Mouse (Mus musculus) myocyte (in vitro differentiated cells): ENCODE measurements around the gene Dhrs4.

Source experiments
- E2F4 ChIP-seq: IDR thresholded peaks from one replicate; pipeline ENCODE4 v1.6.1; 2011; ENCODE audit warnings: mild to moderate bottlenecking, control low read depth, moderate library complexity; ENCODE audit not compliant: insufficient read depth
- MAX ChIP-seq: IDR thresholded peaks from one replicate; pipeline ENCODE4 v1.6.1; 2011; ENCODE audit warnings: low read depth, mild to moderate bottlenecking, control low read depth

DNA sequence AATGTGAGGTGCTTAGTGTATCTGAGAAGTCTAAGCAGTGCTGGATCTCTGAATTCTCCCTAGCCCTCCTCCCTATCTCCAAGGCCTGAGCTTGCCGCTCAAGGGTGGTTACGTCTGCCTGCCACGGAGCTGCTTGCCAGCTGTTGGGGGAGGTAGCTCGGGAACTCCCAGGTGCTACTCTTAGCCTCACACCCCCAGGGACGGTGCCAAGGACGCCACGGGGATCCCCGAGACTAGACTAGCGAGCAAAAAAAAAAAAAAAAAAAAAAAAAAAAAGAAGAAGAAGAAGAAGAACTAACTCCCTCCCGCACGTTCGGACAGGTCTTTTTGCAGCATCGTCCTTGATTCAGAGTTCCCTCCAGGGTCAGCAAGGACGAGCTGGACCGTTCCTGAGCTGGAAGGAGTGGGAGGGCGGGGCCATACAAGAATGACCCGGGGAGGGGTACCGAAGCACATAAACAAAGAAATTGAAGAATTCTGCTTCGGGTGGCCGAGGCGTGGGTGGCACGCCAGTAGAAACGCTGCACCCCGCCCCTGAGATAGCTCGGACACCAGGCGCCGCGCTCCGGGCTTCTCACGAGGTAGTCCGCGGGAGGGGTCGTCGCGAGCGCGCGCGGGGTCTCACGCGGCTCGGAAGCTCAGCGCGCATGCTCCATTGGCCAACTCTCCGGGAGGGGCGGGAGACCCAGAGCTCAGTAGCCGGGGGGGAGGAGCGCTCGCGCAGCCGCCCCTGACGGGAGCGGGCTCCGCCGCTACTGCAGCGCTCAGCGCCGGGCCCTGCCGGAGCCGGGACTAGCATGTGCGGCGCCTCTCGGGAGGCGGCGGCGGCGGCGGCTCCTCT, 12.0 kb downstream of the Dhrs4 start, which contains the start of gene Carmil3:
- TF ChIP-seq E2F4, result no peak
- no peak for TF ChIP-seq MAX
